Mouse (Mus musculus): ENCODE data around the gene Lin7b. TPM values are rescaled to one million over a fixed set of nuclear protein-coding genes. Genes with fewer than 3 reads are reported as not detected.
A peak's percentile ranks its signal among the peaks of the same experiment; 100 is the strongest.
"Not testable (repeated sequence)": the region's sequence is repeated elsewhere in the genome, so short reads cannot be mapped to it uniquely, and the experiment has no call there.

The Lin7b gene
- polyA plus RNA-seq, 1 experiment, result 0.90 TPM

GRCm38 (mm10) chr7:45405091-45406075 lies 35.0 kb upstream of the Lin7b start, which contains the start of gene Kcna7:
Gene Kcna7, plus strand, starts transcription at chr7:45405653.
- peaks cover 12% of the 10 kb centered on the region for H3K27me3 ChIP-seq (ENCODE audit: control insufficient read depth, insufficient read depth, low read length)
- TF ChIP-seq CTCF (IDR thresholded peaks at IDR 0.05; ENCODE audit: extremely low read depth, insufficient read depth, insufficient read length, insufficient replicate concordance) (peak; percentile 96), POLR2A (IDR thresholded peaks at IDR 0.05; ENCODE audit: low read depth, low read length) (no peak)
- no peak within 1 kb of the TSS; the same call in 1 of the 2 replicates for H3K4me3 ChIP-seq (ENCODE audit: extremely low read depth, insufficient read depth, insufficient read length)
- 11% methylated on average over 28 of the region's 28 CpGs for WGBS
- DNase-seq (ENCODE audit: low read depth in 1 of 2, low spot score in 2 of 2), result peak; percentile 22 to 75
- peaks cover 5% of the 10 kb centered on the region; the same call in 1 of the 2 replicates for H3K4me1 ChIP-seq (ENCODE audit: control insufficient read depth, insufficient read depth, insufficient read length)
- no peak within 1 kb of the TSS for H3K27ac ChIP-seq (ENCODE audit: insufficient read depth, low read length)
- no peaks in the 10 kb centered on the region for H3K36me3 ChIP-seq (ENCODE audit: control insufficient read depth, insufficient read depth, low read length)

- 38% methylated on average over 6 of the region's 6 CpGs for WGBS
- Histone ChIP-seq H3K27me3 (ENCODE audit: control insufficient read depth, insufficient read depth, low read length) (peaks cover 12% of the 10 kb centered on the region), H3K4me1 (ENCODE audit: control insufficient read depth, insufficient read depth, insufficient read length) (peaks cover 5% of the 10 kb centered on the region; the same call in 1 of the 2 replicates), H3K36me3 (ENCODE audit: control insufficient read depth, insufficient read depth, low read length) (no peaks in the 10 kb centered on the region), H3K27ac (ENCODE audit: insufficient read depth, low read length) (no peak overlapping the region), H3K4me3 (ENCODE audit: extremely low read depth, insufficient read depth, insufficient read length) (no peak overlapping the region)
- TF ChIP-seq CTCF (IDR thresholded peaks at IDR 0.05; ENCODE audit: extremely low read depth, insufficient read depth, insufficient read length, insufficient replicate concordance), result peak; percentile 36; the same call in 1 of the 2 replicates
- no peak for TF ChIP-seq POLR2A (IDR thresholded peaks at IDR 0.05; ENCODE audit: low read depth, low read length)
- peak; percentile 59 to 60 for DNase-seq (ENCODE audit: low read depth in 1 of 2, low spot score in 2 of 2)
Observed at GRCm38 (mm10) chr7:45403532-45404261, 33.3 kb upstream of the Lin7b start.

- WGBS, result 84% methylated on average over 10 of the region's 10 CpGs
- H3K4me1 ChIP-seq (ENCODE audit: control insufficient read depth, insufficient read depth, insufficient read length), result peaks cover 5% of the 10 kb centered on the region; the same call in 1 of the 2 replicates
- H3K27me3 ChIP-seq (ENCODE audit: control insufficient read depth, insufficient read depth, low read length), result peaks cover 9% of the 10 kb centered on the region
- no peak overlapping the region for H3K4me3 ChIP-seq (ENCODE audit: extremely low read depth, insufficient read depth, insufficient read length)
- H3K27ac ChIP-seq (ENCODE audit: insufficient read depth, low read length), result no peak overlapping the region
- no peak for TF ChIP-seq POLR2A (IDR thresholded peaks at IDR 0.05; ENCODE audit: low read depth, low read length)
- no peaks in the 10 kb centered on the region for H3K36me3 ChIP-seq (ENCODE audit: control insufficient read depth, insufficient read depth, low read length)
- DNase-seq (ENCODE audit: low read depth in 1 of 2, low spot score in 2 of 2), result no peak
Observed at GRCm38 (mm10) chr7:45401521-45402085, 31.2 kb upstream of the Lin7b start.

- Histone ChIP-seq H3K36me3 (ENCODE audit: control insufficient read depth, insufficient read depth, low read length) (peaks cover 11% of the 10 kb centered on the region), H3K4me1 (ENCODE audit: control insufficient read depth, insufficient read depth, insufficient read length) (peaks cover 9% of the 10 kb centered on the region; the same call in 1 of the 2 replicates), H3K27ac (ENCODE audit: insufficient read depth, low read length) (no peak overlapping the region), H3K27me3 (ENCODE audit: control insufficient read depth, insufficient read depth, low read length) (no peaks in the 10 kb centered on the region), H3K4me3 (ENCODE audit: extremely low read depth, insufficient read depth, insufficient read length) (no peak overlapping the region)
- 59% methylated on average over 2 of the region's 2 CpGs for WGBS
- DNase-seq (ENCODE audit: low read depth in 1 of 2, low spot score in 2 of 2), result no peak
- TF ChIP-seq CTCF (IDR thresholded peaks at IDR 0.05; ENCODE audit: extremely low read depth, insufficient read depth, insufficient read length, insufficient replicate concordance), result no peak
- TF ChIP-seq POLR2A (IDR thresholded peaks at IDR 0.05; ENCODE audit: low read depth, low read length), result no peak
Observed at GRCm38 (mm10) chr7:45396787-45397186, 26.4 kb upstream of the Lin7b start.

GRCm38 (mm10) chr7:45396337-45396775 lies 26.0 kb upstream of the Lin7b start:
- 4% methylated on average over 3 of the region's 3 CpGs for WGBS
- not testable (repeated sequence) for H3K4me1 ChIP-seq (ENCODE audit: control insufficient read depth, insufficient read depth, insufficient read length); DNase-seq (ENCODE audit: low read depth in 1 of 2, low spot score in 2 of 2); H3K27me3 ChIP-seq (ENCODE audit: control insufficient read depth, insufficient read depth, low read length)
- Histone ChIP-seq H3K27ac (ENCODE audit: insufficient read depth, low read length) (peak overlapping the region; percentile 62; the same call in 1 of the 2 replicates), H3K4me3 (ENCODE audit: extremely low read depth, insufficient read depth, insufficient read length) (peak overlapping the region; percentile 59), H3K36me3 (ENCODE audit: control insufficient read depth, insufficient read depth, low read length) (peaks cover 14% of the 10 kb centered on the region)

GRCm38 (mm10) chr7:45395578-45396336 lies 25.4 kb upstream of the Lin7b start, which contains the start of gene Snrnp70:
Gene Snrnp70, minus strand, starts transcription at chr7:45395742.
- TF ChIP-seq CTCF (IDR thresholded peaks at IDR 0.05; ENCODE audit: extremely low read depth, insufficient read depth, insufficient read length, insufficient replicate concordance) (no peak), POLR2A (IDR thresholded peaks at IDR 0.05; ENCODE audit: low read depth, low read length) (peak; percentile 91)
- under 1% methylated on average over 60 of the region's 60 CpGs for WGBS
- H3K4me3 ChIP-seq (ENCODE audit: extremely low read depth, insufficient read depth, insufficient read length), result peak within 1 kb of the TSS; percentile 85
- peaks cover 9% of the 10 kb centered on the region; the same call in 1 of the 2 replicates for H3K4me1 ChIP-seq (ENCODE audit: control insufficient read depth, insufficient read depth, insufficient read length)
- peaks cover 15% of the 10 kb centered on the region for H3K36me3 ChIP-seq (ENCODE audit: control insufficient read depth, insufficient read depth, low read length)
- H3K27me3 ChIP-seq (ENCODE audit: control insufficient read depth, insufficient read depth, low read length), result no peaks in the 10 kb centered on the region
- peak; percentile 100 for DNase-seq (ENCODE audit: low read depth in 1 of 2, low spot score in 2 of 2)
- H3K27ac ChIP-seq (ENCODE audit: insufficient read depth, low read length), result peak within 1 kb of the TSS; percentile 87
